Mouse (Mus musculus) fibroblast of lung, adult 2 months (primary cell): Measurements from ENCODE around the gene Kif15.

Experiments used
- DNase-seq: peaks from one replicate; pipeline ENCODE4 v3.0.0-alpha.2; 2011; ENCODE audit warnings: low read depth

The Kif15 gene

GRCm38 (mm10) chr9:122950643-122951475 lies at the start of gene Kif15, which contains the start of gene 1110059G10Rik:
Kif15 (plus strand) TSS chr9:122951046.
1110059G10Rik (minus strand) TSS chr9:122951000.
- DNase-seq, result peak; percentile 66

GRCm38 (mm10) chr9:122901047-122901446 lies 49.8 kb upstream of the Kif15 start:
- no peak for DNase-seq

GRCm38 (mm10) chr9:122902717-122903535 lies 47.9 kb upstream of the Kif15 start:
- peak; percentile 23 for DNase-seq

GRCm38 (mm10) chr9:122922436-122922835 lies 28.4 kb upstream of the Kif15 start:
- no peak for DNase-seq

- peak; percentile 24 for DNase-seq
Observed at GRCm38 (mm10) chr9:122922936-122923381, 27.9 kb upstream of the Kif15 start, which contains the start of gene Zfp105. Zfp105 (plus strand) TSS chr9:122923072.

- DNase-seq, result no peak
Observed at GRCm38 (mm10) chr9:122928915-122929314, 21.9 kb upstream of the Kif15 start.

- no peak for DNase-seq
Observed at GRCm38 (mm10) chr9:122998406-122999192, 47.8 kb downstream of the Kif15 start.

- no peak for DNase-seq
Observed at GRCm38 (mm10) chr9:122999193-122999586, 48.3 kb downstream of the Kif15 start.

GRCm38 (mm10) chr9:123004718-123005117 lies 53.9 kb downstream of the Kif15 start:
- DNase-seq, result no peak

GRCm38 (mm10) chr9:123006071-123006470 lies 55.2 kb downstream of the Kif15 start:
- no peak for DNase-seq

- peak; percentile 73 for DNase-seq
Observed at GRCm38 (mm10) chr9:123020995-123021631, 70.3 kb downstream of the Kif15 start, which contains the start of gene Tmem42. Tmem42 (plus strand) TSS chr9:123021326.

- DNase-seq, result no peak
Observed at GRCm38 (mm10) chr9:123021636-123022379, 71.0 kb downstream of the Kif15 start.

GRCm38 (mm10) chr9:123024201-123024600 lies 73.4 kb downstream of the Kif15 start:
- DNase-seq, result no peak

- DNase-seq, result no peak
Observed at GRCm38 (mm10) chr9:123031496-123032246, 80.8 kb downstream of the Kif15 start.

- DNase-seq, result no peak
Observed at GRCm38 (mm10) chr9:123034426-123034825, 83.6 kb downstream of the Kif15 start, which contains the start of gene Tgm4. Tgm4 (plus strand) TSS chr9:123034726.

- DNase-seq, result no peak
Observed at GRCm38 (mm10) chr9:123047665-123048064, 96.8 kb downstream of the Kif15 start.

- DNase-seq, result no peak
Observed at GRCm38 (mm10) chr9:123058724-123059292, 108.0 kb downstream of the Kif15 start.

- no peak for DNase-seq
Observed at GRCm38 (mm10) chr9:123060172-123060571, 109.3 kb downstream of the Kif15 start.
